Mouse (Mus musculus): ENCODE measurements around the gene Hist1h1d.

The Hist1h1d gene
- long read RNA-seq, experiment 1: 0 reads
- long read RNA-seq, experiment 2: 0 reads

DNA sequence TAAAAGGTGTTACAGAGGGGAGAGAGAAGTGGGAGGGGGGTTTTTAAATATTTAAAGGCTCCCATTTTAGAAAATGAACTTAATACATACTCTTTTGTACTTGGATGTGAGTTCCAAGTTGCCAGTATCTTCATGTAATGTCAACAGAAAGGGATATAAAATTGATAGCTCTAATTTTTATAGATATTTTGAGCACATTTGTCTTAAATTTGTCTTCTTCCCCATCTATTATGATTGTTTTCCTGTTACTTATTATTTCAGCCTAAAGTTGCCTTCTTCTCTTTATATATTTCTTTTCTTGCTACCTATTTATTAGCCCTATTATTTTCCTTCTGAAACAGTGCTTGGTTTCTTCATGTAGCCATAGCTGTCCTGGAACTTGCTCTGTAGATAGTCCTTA lies at the start of gene Hist1h1d:
TSS of gene Hist1h1d (plus strand) at position 301 of the 400 bp plus-strand sequence.
- intact Hi-C loops (cut with DNase I): no loop called here

DNA sequence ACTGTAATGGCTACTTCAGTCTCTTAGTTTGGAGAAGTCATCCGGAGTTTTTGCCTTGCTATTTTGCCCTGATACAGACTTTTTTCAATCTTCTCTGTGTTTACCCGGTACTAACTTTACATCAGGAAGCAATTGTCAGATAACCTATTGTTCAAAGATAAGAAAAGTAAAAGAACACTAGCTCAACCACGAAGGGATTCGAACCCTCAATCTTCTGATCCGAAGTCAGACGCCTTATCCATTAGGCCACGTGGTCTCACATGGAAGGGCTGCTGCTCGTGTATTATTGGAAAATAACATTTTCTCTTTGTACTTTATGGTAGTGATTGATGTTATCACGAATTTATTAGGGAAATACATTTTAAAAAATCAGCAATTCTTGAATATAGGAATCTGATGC lies 49.3 kb upstream of the Hist1h1d start:
- intact Hi-C loops (cut with DNase I): no loop called here

DNA sequence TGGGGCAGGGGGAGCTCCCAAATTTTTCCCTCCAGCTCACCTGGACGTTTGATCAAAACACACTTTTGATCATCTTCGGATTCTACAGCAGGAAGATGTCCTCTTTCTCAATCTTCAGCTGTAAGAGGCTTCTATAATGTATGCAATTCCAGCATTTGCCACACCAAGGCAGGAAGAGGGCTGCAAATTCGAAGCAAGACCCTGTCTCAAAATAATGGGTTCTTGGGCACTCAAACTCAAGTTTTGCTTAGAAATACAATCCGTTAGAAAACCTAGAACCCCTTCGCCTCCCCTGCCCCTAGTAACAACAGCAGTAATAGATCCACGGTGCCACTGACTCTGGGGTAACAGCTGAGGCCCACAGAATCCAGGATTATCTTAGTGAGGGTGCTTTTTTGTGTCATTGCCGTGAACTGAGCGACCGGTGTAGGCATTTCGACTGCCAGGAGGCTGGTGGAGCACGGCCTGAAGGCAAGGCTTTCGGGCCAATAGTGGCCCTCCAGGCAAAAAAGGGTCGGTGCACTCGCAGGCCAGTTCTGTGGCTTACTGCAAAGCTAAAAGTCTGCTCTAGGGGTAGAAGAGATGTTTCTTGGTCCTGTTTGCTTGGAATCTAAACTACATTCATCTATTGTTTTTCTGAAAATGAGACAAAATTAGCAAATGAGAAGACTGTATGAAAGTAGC lies 47.3 kb upstream of the Hist1h1d start:
- intact Hi-C loops (cut with DNase I): no loop called here

DNA sequence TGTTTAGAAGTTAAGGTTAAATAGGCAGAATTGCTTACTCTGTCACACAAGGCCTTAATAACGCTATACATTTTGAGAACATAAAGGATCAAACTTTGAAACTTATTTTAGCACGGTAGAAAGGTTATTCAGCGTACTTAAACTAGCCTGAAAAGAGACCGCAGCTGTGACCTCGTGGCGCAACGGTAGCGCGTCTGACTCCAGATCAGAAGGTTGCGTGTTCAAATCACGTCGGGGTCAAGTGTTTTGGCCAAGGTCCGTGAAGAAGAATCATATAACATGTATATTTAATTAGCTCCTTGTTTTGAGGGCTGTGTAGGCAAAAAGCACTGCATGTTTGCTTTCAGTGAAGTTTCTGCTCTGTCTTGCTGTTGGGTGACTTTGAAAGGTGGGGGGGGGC lies 46.7 kb upstream of the Hist1h1d start:
- intact Hi-C loops (cut with DNase I): no loop called here

DNA sequence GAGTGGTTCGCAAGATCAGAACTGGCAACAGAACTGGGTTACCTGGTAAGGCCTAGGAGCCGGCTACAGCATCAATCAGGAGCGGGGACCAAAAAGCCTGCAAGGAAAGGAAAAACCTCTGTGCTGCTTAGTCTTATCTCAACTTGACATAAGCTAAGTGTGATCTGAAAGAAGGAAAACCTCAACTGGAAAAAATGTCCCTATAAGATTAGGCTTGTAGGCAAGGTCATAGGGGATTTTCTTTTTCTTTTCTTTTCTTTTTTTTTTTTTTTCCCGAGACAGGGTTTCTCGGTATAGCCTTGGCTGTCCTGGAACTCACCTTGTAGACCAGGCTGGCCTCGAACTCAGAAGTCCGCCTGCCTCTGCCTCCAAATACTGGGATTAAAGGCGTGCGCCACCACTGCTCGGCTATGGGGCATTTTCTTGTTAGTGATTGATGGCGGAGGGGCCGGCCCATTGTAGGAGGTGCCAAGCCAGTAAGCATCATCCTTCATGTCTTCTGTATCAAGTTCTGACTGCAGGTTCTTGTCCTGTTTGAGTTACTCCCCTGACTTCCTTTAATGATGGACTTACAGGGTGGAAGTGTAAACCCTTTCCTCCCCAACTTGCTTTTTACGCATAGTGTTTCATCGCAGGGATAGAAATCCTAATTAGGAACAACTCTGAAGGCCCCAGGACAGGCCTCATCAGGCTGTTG lies 46.1 kb upstream of the Hist1h1d start:
- intact Hi-C loops (cut with DNase I): no loop called here

DNA sequence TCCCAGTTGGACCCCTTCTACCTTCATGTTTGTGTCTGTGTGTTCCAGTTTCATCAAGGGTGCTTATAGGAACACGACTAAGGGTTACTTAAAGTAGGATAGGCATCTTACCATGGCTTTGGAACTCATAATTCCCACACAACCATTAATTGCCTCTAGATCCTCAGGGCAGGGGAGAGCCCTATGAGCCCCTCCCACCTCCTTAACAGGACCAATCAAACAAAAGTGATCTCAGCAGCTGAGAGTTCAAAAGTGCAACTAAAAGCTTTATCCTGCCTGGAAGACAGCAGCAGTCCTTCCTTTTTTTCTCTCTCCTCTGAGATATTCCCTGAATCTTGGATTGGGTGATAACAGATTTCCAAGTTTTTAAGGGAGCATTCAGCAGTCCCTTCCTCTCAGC lies 42.9 kb upstream of the Hist1h1d start:
- intact Hi-C loops (cut with DNase I): no loop called here

DNA sequence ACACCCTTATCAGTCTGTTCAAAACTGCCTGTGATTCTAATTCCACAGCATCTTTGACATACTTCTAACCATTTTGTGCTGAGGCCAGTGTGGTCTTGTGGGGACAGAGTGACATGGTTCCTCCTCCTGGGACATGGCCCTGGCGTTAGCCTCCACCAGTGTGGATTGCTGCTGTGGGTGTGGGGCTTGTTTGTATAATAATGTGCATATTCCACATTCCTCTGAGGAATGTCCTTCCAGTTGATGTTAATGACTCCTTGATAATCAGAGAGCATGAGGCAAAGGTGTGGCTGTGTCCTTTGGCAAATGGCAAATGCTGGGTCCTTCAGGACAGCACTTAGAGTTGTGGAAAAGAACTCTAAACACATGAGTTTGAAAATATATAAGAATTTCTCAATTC lies 39.5 kb upstream of the Hist1h1d start:
- intact Hi-C loops (cut with DNase I): no loop called here

DNA sequence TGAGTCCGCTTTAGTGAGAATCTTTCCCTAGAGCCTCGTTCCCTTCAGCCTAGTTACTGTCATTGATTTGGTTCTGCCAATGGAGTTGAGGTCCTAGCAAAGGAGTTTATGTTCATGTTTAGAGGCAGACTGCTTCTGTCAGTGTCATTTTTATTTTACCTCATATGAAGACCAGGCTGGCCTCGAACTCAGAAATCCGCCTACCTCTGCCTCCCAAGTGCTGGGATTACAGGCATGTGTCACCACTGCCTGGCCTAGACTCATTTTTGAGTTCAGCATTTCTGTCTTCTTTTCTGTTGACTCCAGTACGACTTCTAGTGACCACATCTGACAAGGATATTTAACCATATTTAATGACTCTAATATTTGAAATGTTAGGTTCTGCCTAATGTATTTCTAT lies 37.8 kb upstream of the Hist1h1d start:
- intact Hi-C loops (cut with DNase I): loop anchor here (5.0 kb wide), 1 partner anchor 1498 kb away; no protein-coding TSS in a partner anchor

DNA sequence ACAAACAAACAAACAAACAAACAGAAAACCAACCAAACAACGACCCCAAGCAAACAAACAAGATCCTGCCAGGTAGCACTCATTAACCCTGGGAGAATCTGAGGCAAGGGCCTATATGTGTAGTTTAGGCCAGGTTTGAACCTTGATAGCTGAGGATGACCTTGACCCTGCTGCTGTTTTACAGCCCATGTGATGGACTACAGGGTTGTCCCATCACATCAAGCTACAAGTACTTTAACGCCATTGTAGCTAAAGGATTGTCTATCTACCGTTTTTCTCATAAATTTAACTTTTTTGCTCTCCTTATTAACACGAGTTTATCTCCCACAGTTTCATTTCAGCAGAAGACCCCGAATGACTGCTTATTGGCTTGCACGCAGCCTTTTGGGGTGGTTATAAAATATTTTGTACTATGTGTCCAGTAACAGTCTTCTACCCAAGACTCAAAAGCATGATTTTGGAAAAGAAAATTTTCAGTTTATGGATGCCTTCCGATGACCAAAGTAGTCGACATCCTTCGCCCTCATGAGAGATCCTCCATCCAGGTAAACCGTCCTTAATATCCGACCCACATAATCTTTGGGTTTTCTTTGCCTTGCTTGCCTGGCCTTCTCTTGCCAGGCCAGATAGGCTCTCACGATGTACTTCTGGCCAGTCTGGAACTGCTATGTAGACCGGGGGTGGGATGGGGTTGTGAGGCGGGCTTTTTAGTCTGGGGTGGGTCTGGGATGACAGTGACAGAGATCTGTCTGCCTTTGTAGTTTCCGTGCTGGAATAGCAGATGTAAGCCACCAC lies 37.0 kb upstream of the Hist1h1d start:
- intact Hi-C loops (cut with DNase I): loop anchor here (2.0 to 5.0 kb wide), 3 partner anchors 69 to 1499 kb away; no protein-coding TSS in a partner anchor

DNA sequence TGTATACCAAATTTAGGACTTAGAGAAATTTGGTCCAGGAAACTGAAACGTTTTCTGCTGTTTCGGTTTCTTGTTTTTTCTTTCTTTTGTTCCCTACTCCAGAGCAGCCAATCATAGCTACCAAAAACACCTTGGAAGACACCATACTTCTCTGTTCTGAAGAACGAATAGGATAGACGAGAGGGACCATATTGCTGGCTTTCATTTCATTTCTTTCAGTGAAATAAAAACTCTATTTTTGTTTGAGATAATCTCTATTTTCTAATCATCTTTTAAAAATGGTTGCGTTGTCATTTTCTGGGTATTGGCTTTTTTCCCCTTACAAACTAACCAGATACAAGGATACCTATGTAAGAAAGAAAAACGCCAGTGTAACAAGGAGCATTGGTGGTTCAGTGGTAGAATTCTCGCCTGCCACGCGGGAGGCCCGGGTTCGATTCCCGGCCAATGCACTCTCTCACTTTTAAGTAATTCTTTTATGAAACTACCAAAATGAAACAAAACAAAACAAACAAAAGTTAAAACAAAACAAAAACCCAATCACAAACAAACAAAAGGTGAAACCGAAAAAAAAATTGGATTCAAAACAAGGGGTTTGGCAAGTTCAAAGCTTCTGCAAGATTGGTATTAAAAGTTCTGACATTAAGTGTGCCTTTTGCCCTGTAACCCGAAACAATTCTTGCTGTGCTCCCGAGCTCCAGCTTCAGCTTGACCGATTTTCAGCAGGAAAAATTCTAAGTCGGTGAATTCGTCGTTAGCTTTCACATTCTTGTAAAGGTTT lies 36.0 kb upstream of the Hist1h1d start:
- intact Hi-C loops (cut with DNase I): loop anchor here (2.0 to 5.0 kb wide), 3 partner anchors 70 to 1500 kb away; no protein-coding TSS in a partner anchor

DNA sequence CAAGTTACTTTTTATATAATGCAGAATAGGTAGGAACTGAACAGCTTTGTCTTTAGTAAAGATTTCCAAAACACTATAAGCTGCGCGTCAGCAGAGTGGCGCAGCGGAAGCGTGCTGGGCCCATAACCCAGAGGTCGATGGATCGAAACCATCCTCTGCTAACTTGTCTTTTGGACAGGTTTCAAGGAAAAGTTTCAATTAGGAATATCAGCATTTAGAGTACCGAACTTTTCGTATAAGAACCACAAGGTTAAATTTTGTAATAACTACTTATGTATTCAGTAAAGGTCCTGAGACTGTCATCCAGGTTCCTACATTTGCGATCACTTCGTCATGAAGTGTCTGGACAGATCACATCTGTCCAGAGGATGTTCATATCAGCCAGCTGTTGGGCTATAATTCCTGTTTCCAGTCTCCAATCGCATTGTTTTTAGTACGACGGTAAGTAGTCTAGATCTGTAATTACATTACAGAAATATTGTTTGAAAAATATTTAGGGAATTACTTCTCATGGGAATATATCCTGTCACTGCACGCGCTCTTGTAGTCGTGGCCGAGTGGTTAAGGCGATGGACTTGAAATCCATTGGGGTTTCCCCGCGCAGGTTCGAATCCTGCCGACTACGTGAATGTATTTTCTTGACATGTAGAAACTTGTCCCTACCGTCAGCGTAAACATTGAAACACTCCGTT lies 35.3 kb upstream of the Hist1h1d start:
- intact Hi-C loops (cut with DNase I): loop anchor here (2.0 to 5.0 kb wide), 4 partner anchors 71 to 1577 kb away; no protein-coding TSS in a partner anchor

DNA sequence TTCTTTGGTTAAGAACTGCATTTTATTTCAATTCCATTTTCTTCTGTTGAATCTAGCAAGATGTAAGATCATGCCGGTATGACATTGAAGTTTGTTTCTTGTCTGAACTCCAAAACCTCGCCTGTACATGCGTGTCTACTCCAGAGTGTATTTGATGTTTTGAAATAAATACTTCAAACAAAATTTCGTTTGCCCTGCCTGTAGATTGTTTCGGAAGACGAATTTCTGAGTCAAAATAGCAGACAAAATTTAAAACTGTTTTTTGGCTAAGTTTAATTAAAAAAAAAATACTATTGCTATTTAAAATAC lies 34.8 kb upstream of the Hist1h1d start:
- intact Hi-C loops (cut with DNase I): loop anchor here (2.0 to 5.0 kb wide), 2 partner anchors 1501 to 1577 kb away; no protein-coding TSS in a partner anchor

DNA sequence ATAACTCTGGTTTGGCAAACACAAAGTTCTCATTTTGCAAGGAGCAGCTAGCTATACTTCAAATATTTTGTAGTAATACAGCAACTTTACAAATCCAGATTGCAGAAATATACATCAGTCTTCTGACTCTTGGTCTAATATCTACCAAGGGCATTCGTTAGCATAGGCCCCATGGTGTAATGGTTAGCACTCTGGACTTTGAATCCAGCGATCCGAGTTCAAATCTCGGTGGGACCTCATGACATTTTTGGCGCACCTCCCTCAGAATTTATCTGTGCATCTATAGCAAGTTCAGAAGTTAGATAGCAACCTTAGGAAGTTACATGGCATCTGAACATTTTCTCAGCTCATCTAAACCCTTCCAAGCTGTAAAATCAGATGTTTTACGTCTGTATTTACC lies 34.2 kb upstream of the Hist1h1d start:
- intact Hi-C loops (cut with DNase I): loop anchor here (2.0 to 5.0 kb wide), 2 partner anchors 1502 to 1578 kb away; no protein-coding TSS in a partner anchor

DNA sequence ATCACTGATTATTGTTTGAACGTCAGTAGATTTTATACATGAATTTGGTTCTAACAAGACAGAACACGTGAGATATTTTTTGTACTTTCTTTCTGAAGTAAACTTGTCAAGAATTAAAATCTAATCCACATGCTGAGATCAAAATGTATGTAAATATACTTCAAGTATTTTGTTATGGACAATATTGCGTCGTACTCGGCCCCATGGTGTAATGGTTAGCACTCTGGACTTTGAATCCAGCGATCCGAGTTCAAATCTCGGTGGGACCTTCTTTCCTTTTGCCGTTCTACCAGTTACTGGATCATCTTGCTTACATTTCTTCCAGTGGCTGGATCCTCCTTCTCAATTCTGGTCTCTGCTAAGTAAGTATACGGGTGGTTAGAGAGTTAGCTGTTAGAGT lies 33.6 kb upstream of the Hist1h1d start:
- intact Hi-C loops (cut with DNase I): loop anchor here (2.0 to 5.0 kb wide), 2 partner anchors 1502 to 1579 kb away; no protein-coding TSS in a partner anchor

DNA sequence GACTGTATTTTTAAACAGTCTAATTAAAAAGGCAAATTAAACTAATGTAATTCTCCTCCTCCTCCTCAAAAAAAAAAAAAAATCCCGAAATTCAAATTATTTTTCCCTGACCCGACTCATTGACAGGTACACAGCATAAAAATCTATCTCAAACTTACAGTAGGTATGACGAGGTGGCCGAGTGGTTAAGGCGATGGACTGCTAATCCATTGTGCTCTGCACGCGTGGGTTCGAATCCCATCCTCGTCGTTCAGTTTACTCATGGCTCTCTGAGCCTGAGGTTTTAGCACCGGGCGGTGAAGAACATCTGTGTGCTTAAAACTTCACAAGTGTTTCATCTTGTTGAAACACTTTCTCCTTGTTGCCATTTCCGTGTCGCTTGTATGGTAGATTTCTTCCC lies 31.4 kb upstream of the Hist1h1d start:
- intact Hi-C loops (cut with DNase I): no loop called here

DNA sequence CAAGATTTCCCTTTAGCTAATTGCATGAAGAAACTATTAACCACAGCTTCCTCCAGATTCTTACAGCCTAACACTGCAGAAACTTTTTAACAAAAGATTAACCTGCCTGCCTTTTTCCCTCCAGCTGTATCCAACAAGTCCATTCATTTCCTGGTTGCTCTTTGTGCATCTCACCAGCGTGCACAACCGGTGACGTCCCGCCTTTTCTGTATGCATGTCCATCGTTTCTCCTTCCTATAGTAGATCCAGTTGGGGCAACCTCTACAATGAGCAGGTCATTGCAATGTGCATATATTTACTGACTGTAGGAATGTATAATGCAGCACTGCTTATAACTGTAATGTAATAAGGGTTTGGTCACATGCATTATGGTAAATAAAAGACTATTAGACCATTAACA lies 29.1 kb upstream of the Hist1h1d start:
- intact Hi-C loops (cut with DNase I): no loop called here

DNA sequence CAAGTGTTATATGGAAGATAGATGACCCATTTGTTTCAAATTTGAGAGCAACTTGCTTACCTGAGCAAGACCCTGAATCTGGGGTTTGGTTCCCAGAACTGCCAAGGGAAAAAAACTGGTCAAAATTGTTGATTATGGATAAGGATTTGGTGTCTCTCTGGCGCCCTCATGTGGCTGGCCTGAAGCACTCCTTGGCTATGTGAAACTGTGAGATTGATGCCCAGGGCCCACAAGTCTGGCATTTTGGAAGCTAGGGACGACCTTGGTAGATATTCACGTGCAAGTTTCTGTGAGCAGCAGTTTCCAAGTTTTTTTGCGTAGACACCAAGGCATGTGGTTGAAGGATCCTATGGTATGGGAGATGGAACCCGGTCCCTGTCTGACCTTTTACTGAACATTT lies 28.4 kb upstream of the Hist1h1d start:
- intact Hi-C loops (cut with DNase I): loop anchor here (5.0 kb wide), 1 partner anchor 1492 kb away; no protein-coding TSS in a partner anchor

DNA sequence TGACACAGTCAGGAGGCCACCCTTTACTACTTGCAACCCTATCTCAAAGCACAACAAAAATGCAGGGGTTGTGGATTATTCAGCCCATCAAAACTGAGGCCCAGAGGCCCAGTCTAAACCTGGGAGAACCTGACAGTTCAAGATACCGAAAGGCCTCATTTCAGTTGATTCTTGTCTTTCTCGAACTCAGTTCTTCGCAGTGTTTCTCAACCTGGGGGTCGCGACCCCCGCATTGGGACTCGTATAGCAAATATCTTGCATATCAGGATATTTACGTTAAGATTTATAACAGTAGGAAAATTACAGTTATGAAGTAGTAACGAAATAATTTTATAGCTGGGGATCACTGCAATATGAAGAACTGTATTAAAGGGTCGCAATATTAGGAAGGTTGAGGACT lies 27.2 kb upstream of the Hist1h1d start:
- intact Hi-C loops (cut with DNase I): loop anchor here (5.0 kb wide), 1 partner anchor 1494 kb away; no protein-coding TSS in a partner anchor

DNA sequence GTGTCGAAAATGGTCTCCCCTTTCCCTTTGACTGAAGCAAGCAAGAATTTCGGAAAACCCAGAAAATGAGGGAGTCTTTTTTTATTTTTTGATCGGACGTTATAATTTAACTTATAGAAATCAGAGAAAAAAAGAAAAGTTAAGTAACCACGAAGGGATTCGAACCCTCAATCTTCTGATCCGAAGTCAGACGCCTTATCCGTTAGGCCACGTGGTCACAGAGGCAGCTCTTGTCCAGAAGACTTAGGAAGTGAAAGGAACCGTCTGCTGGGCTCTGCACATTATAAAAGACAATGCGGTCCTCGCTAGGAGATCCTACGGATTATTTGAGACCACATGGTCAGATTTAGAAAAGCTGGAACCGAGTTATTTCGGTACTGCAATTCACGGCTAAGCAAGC lies 26.8 kb upstream of the Hist1h1d start:
- intact Hi-C loops (cut with DNase I): loop anchor here (5.0 kb wide), 1 partner anchor 1494 kb away; no protein-coding TSS in a partner anchor

DNA sequence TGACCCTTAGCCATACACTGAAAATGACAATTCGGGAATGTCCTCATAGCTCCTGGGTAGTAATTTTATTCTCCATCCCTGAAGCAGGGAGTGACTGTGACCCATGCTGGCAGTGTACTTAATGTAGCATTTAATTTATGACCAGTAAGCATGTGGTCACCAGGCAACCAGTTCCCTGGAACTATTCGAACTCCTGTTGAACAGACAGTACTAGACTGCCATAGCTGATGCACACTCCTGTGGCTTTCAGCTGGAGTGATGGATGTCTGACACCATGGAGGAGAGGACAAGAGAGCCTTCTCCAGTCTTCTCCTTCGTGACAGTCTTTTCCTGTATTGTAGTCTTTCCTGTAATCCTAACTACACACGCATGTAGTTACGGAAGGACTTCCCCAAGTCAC lies 24.1 kb upstream of the Hist1h1d start:
- intact Hi-C loops (cut with DNase I): loop anchor here (5.0 kb wide), 1 partner anchor 1497 kb away; no protein-coding TSS in a partner anchor

Data from adrenal gland (tissue).